Mouse (Mus musculus): ENCODE results near the gene Olfr988.
"Not testable (repeated sequence)": the region's sequence is repeated elsewhere in the genome, so short reads cannot be mapped to it uniquely, and the experiment has no call there.

The Olfr988 gene

DNA sequence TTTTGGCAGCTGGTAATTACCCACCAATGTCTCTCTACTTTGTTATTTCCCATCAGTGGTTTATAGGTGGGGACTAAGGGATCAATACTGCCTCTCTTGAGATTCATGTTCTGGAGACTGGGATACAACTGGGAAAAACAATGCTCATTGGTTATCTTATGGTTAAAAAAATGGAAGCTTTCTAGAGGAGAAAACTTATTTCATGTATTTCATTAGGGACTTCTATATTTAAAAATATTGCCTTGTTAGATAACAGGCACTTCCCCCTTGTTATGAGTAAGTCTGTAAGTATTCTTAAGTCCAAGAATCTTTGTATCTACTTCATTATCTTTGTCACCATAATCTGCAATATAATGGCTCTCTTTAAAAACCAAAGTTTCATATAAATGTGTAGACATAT, at the start of gene Olfr988:
Gene Olfr988 (minus strand): TSS at position 101 of the 400 bp plus-strand sequence.
- not testable (repeated sequence) for DNase-seq

DNA sequence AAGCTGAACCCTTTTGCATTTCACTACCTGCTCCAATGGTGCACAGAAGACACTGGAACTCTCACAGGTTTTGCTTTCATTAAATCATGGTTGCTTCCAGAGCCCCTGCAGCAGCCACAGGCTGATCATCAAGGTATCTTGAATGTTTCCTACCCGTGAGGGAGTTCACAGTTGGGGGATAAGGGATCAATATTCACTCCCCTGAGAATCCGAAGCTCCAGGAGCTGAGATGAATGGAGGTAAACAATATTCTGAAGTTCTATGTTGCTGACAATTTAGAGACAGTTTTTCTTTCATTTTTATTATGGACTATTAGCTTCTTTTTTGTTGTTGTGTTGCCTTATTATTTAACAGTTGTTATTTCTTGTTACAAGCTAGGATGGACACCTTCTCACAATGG, 46.3 kb upstream of the Olfr988 start, which contains the start of gene Olfr992:
Gene Olfr992 (minus strand): TSS at position 101 of the 400 bp plus-strand sequence.
- no peak for DNase-seq

- DNase-seq = no peak
Observed at GRCm38 (mm10) chr2:85339972-85340371, 23.1 kb downstream of the Olfr988 start.

DNA sequence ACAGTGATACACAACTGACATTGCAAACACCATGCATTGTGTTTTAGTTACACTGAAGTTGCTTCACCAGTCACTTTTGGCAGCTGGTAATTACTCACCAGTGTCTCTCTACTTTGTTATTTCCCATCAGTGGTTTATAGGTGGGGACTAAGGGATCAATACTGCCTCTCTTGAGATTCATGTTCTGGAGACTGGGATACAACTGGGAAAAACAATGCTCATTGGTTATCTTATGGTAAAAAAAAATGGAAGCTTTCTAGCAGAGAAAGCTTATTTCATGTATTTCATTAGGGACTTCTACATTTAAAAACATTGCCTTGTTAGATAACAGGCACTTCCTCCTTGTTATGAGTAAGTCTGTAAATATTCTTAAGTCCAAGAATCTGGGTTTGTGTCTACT, 23.8 kb downstream of the Olfr988 start, which contains the start of gene Olfr987:
Gene Olfr987 (minus strand): TSS at position 101 of the 400 bp plus-strand sequence.
- not testable (repeated sequence) for DNase-seq

DNA sequence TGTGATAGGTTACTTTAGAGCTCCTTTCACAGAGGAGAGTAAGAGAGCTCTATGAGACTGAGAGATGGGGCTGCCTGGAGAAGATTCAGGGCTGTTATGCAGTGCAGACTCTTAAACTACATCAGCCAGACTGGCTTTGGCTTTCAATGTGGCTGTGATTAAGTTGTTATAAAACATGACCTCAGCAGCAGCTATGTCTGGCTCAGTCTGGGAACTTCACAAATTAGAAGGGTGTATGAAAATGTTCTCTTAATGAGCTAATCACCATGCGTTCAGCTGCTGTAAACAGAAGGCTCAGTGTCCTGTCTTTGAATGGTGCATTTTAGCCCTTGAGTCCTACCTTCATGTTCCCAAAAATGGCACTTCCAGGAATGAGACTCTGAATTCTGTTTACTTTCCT, 43.9 kb downstream of the Olfr988 start:
- DNase-seq = no peak

All from kidney, adult 8-10 months (tissue).